Mouse (Mus musculus) embryonic fibroblast, embryonic 13.5 days (primary cell): ENCODE measurements around the gene Vmn1r227. TPM values are rescaled to one million over a fixed set of nuclear protein-coding genes. Genes with fewer than 3 reads are reported as not detected.

ENCODE experiments used
- H3K27ac ChIP-seq: 2 replicates; pipeline ENCODE4 v1.5.1; 2012; ENCODE audit warnings: low read length, control low read depth, inconsistent platforms; ENCODE audit not compliant: insufficient read depth
- H3K4me1 ChIP-seq: 2 replicates; pipeline ENCODE4 v1.6.1; 2011; ENCODE audit warnings: low read length; ENCODE audit not compliant: control insufficient read depth, insufficient read depth
- H3K4me3 ChIP-seq: 2 replicates; pipeline ENCODE4 v1.5.1; 2011; ENCODE audit warnings: mild to moderate bottlenecking, control low read depth, low read length; ENCODE audit not compliant: insufficient read depth
- CTCF ChIP-seq: IDR thresholded peaks from 2 replicates; pipeline ENCODE4 v1.5.1; 2011; ENCODE audit warnings: mild to moderate bottlenecking, control low read depth, low read length, moderate library complexity, borderline replicate concordance; ENCODE audit not compliant: insufficient read depth
- POLR2A ChIP-seq: IDR thresholded peaks from 2 replicates; pipeline ENCODE4 v1.6.1; 2011; ENCODE audit warnings: low read depth, mild to moderate bottlenecking, control low read depth, low read length, moderate library complexity
- polyA plus RNA-seq: library from polyadenylated mRNA; stranded (reverse); fragments of >200 nt; gene quantifications from 2 replicates; pipeline ENCODE4 v1.2.4, GENCODE M21; 2011; ENCODE audit warnings: low read depth; ENCODE audit not compliant: missing spikeins, insufficient read length

The Vmn1r227 gene
- not detected in 2 replicates for polyA plus RNA-seq

DNA sequence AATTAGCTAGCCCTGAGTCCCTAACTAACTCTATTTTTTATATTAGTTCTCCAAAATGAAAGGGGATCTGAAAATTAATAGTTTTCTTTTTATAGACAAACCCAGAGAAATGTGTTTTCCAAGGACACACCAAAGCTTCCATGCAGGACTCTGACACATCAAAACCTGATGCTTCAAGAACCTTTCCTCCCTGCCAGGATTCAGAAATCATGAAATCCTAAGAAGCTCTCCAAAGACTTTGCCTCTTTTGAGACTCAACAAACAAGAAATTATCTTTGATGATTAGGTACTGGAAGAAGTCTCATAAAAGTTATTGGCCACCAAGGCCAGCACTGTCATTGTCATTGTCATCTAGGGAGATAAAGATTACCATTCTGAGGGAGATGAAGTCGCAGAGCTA lies at the start of gene Vmn1r227:
Vmn1r227 (plus strand) TSS at position 301 of the 400 bp plus-strand sequence.
- no peak within 1 kb of the TSS for H3K27ac ChIP-seq
- no peak for TF ChIP-seq POLR2A
- no peak for TF ChIP-seq CTCF
- H3K4me1 ChIP-seq = no peaks in the 10 kb centered on the region
- H3K4me3 ChIP-seq = no peak within 1 kb of the TSS

DNA sequence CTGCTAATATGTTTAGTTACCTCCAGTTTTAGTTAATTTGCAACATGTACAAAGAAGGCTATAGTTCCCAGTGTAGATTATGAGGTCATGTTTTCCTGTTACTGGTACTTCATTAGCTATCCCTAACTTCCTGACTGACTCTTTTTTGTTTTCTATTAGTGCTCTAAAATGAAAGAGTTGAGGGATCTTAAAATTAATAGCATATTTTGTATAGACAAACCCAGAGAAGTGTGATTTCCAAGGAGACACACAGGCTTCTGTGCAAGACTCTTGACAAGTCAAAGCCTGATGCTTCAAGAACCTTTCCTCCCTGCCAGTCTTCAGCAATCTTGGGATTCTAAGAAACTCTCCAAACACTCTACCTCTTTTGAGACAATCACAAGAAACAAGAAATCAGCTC lies 47.1 kb upstream of the Vmn1r227 start, which contains the start of gene Vmn1r226:
Vmn1r226 (plus strand) TSS at position 301 of the 400 bp plus-strand sequence.
- Histone ChIP-seq H3K4me1 (no peaks in the 10 kb centered on the region), H3K4me3 (no peak within 1 kb of the TSS), H3K27ac (no peak within 1 kb of the TSS)
- no peak for TF ChIP-seq POLR2A
- no peak for TF ChIP-seq CTCF

DNA sequence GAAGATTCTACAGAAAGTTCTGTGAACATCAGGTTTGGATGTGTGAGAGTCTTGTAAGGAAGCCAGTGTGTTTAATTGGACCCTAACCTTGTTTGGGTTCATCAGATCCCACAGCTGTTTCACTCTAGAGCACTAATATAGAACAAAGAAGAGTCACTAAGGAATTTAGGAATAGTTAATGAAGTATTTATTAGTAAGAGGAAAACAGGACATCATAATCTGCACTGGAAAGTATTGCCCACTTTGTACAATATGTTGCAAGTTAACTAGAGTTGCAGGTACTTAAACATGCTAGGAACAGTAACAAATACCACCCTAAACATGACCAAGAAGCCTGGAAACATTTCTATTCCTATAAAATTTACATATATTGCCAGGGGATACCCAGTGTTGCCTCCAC lies 56.4 kb downstream of the Vmn1r227 start, which contains the start of gene Vmn1r228:
Vmn1r228 (minus strand) TSS at position 101 of the 400 bp plus-strand sequence.
- Histone ChIP-seq H3K4me1 (no peaks in the 10 kb centered on the region), H3K27ac (no peak within 1 kb of the TSS), H3K4me3 (no peak within 1 kb of the TSS)
- TF ChIP-seq POLR2A (no peak), CTCF (no peak)

Other genes starting within 250 kb of the Vmn1r227 start
- not detected in 2 replicates for gene Vmn2r108, start 248.5 kb upstream of the Vmn1r227 start, polyA plus RNA-seq
- not detected in 2 replicates for gene Vmn1r225, start 231.7 kb upstream of the Vmn1r227 start, polyA plus RNA-seq
- gene Vmn2r109, start 165.1 kb upstream of the Vmn1r227 start, polyA plus RNA-seq = not detected in 2 replicates
- not detected in 2 replicates for gene Vmn2r110, start 133.4 kb upstream of the Vmn1r227 start, polyA plus RNA-seq
- not detected in 2 replicates for gene Fpr-rs3, start 105.0 kb upstream of the Vmn1r227 start, polyA plus RNA-seq
- not detected in 2 replicates for gene Vmn1r226, start 47.0 kb upstream of the Vmn1r227 start, polyA plus RNA-seq
- not detected in 2 replicates for gene Vmn1r228, start 56.3 kb downstream of the Vmn1r227 start, polyA plus RNA-seq
- gene Vmn1r229, start 81.7 kb downstream of the Vmn1r227 start, polyA plus RNA-seq = not detected in 2 replicates
- gene Vmn1r230, start 110.6 kb downstream of the Vmn1r227 start, polyA plus RNA-seq = not detected in 2 replicates
- gene Vmn1r231, start 175.2 kb downstream of the Vmn1r227 start, polyA plus RNA-seq = not detected in 2 replicates
- gene Vmn1r232, start 189.9 kb downstream of the Vmn1r227 start, polyA plus RNA-seq = not detected in 2 replicates
- 199 and 204 TPM in 2 replicates for gene Ppp2r1a, start 215.5 kb downstream of the Vmn1r227 start, polyA plus RNA-seq